Mouse (Mus musculus) neural tube, embryonic 11.5 days (tissue): ENCODE results near the gene Arsb. TPM values are rescaled to one million over a fixed set of nuclear protein-coding genes. Genes with fewer than 3 reads are reported as not detected.

Source experiments
- ATAC-seq: fragments of 200-750 bp; cut with Nextera tagmentation; 2 replicates; pipeline ENCODE4 v1.8.0; 2017; ENCODE audit warnings: moderate number of reproducible peaks, mild to moderate bottlenecking, moderate TSS enrichment, moderate library complexity; ENCODE audit not compliant: insufficient read depth, low FRiP score, low TSS enrichment
- DNase-seq: peaks from one replicate; pipeline ENCODE4 v3.0.0-alpha.2; 2015; ENCODE audit warnings: low spot score
- H3K27ac ChIP-seq: fragments of 300-500 bp; sonication (generic); 2 replicates; pipeline ENCODE4 v1.5.1; 2014; ENCODE audit warnings: low read depth, mild to moderate bottlenecking, low read length
- H3K27me3 ChIP-seq: fragments of 300-500 bp; sonication (generic); 2 replicates; pipeline ENCODE4 v1.6.1; 2014; ENCODE audit warnings: mild to moderate bottlenecking, low read length, mixed read lengths; ENCODE audit not compliant: control insufficient read depth, insufficient read depth
- H3K36me3 ChIP-seq: fragments of 300-500 bp; sonication (generic); 2 replicates; pipeline ENCODE4 v1.6.1; 2014; ENCODE audit warnings: mild to moderate bottlenecking, low read length, moderate library complexity, mixed read lengths; ENCODE audit not compliant: control insufficient read depth, insufficient read depth
- H3K4me1 ChIP-seq: fragments of 300-500 bp; sonication (generic); 2 replicates; pipeline ENCODE4 v1.6.1; 2014; ENCODE audit warnings: low read length, mixed read lengths; ENCODE audit not compliant: control insufficient read depth, insufficient read depth
- H3K4me2 ChIP-seq: fragments of 300-500 bp; sonication (generic); 2 replicates; pipeline ENCODE4 v1.6.1; 2014; ENCODE audit warnings: low read depth, mild to moderate bottlenecking, moderate library complexity
- H3K4me3 ChIP-seq: fragments of 300-500 bp; sonication (generic); 2 replicates; pipeline ENCODE4 v1.5.1; 2014; ENCODE audit warnings: low read depth, low read length
- H3K9ac ChIP-seq: fragments of 300-500 bp; sonication (generic); 2 replicates; pipeline ENCODE4 v1.6.1; 2014; ENCODE audit warnings: mild to moderate bottlenecking, low read length
- H3K9me3 ChIP-seq: fragments of 300-500 bp; sonication (generic); 2 replicates; pipeline ENCODE4 v1.6.1; 2016; ENCODE audit warnings: low read length; ENCODE audit not compliant: control insufficient read depth
- WGBS: fragments of 180-500 bp; shearing (Covaris S2); extraction: QIAGEN DNeasy Blood & Tissue Kit; methylation state at CpG from one replicate; pipeline ENCODE4 v1.1.7; 2014; 5-methylcytosine and 5-hydroxymethylcytosine counted together
- polyA plus RNA-seq: library from polyadenylated mRNA; unstranded; fragments of >200 nt; fragmentation: Nextera tagmentation; extraction: Ambion mirVana; gene quantifications from 2 replicates; pipeline ENCODE4 v1.2.1, GENCODE M21; 2014

Gene Arsb
- polyA plus RNA-seq, 1 experiment from 2014 or later = 7.3 TPM

GRCm38 (mm10) chr13:93854966-93855562 lies 83.6 kb downstream of the Arsb start:
- DNase-seq = no peak
- 90% methylated on average over 3 of the region's 3 CpGs for WGBS
- Histone ChIP-seq H3K9ac (no peak overlapping the region), H3K27me3 (no peaks in the 10 kb centered on the region), H3K27ac (no peak overlapping the region), H3K4me2 (no peak overlapping the region), H3K4me1 (no peaks in the 10 kb centered on the region), H3K9me3 (no peaks in the 10 kb centered on the region), H3K4me3 (no peak overlapping the region), H3K36me3 (no peaks in the 10 kb centered on the region)
- ATAC-seq = no peak

GRCm38 (mm10) chr13:93855701-93856183 lies 84.3 kb downstream of the Arsb start:
- DNase-seq = no peak
- no peak overlapping the region for H3K9ac ChIP-seq
- no peaks in the 10 kb centered on the region for H3K9me3 ChIP-seq
- no peak overlapping the region for H3K4me2 ChIP-seq
- no peaks in the 10 kb centered on the region for H3K4me1 ChIP-seq
- H3K4me3 ChIP-seq = no peak overlapping the region
- no peak for ATAC-seq
- no peaks in the 10 kb centered on the region for H3K27me3 ChIP-seq
- no peak overlapping the region for H3K27ac ChIP-seq
- WGBS = 34% methylated on average over 11 of the region's 11 CpGs
- no peaks in the 10 kb centered on the region for H3K36me3 ChIP-seq

DNA sequence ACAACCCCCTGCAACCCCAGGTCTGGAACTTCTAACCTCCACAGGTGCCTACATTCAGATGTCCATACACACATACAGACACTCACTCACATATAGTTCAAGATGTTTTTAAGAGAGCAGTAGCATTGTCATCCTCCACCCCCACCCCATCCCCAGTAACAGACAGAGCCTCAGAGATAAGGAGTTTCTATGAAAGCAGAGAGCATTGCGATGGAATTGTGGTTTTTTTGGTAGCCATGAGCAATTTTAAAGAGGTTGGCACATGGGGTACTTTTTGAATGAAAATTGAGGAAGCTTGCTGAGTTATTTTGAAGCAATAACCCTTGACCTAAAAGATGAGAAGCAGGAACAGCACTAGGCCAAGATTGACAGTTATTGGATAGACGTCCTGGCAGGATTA lies 89.8 kb downstream of the Arsb start:
- no peak for ATAC-seq
- WGBS = 93% methylated on average over 2 of the region's 2 CpGs
- Histone ChIP-seq H3K4me2 (no peak overlapping the region), H3K27ac (no peak overlapping the region), H3K4me1 (no peaks in the 10 kb centered on the region), H3K4me3 (no peak overlapping the region), H3K9ac (no peak overlapping the region), H3K36me3 (no peaks in the 10 kb centered on the region), H3K9me3 (no peaks in the 10 kb centered on the region), H3K27me3 (no peaks in the 10 kb centered on the region)
- no peak for DNase-seq

- DNase-seq (no peak), ATAC-seq (no peak)
- Histone ChIP-seq H3K4me3 (no peak overlapping the region), H3K4me2 (no peak overlapping the region), H3K9me3 (no peaks in the 10 kb centered on the region), H3K9ac (no peak overlapping the region), H3K27me3 (no peaks in the 10 kb centered on the region), H3K27ac (no peak overlapping the region), H3K36me3 (no peaks in the 10 kb centered on the region), H3K4me1 (no peaks in the 10 kb centered on the region)
- 63% methylated on average over 8 of the region's 8 CpGs for WGBS
These were observed 92.8 kb downstream of the Arsb start for GRCm38 (mm10) chr13:93864066-93864740.

DNA sequence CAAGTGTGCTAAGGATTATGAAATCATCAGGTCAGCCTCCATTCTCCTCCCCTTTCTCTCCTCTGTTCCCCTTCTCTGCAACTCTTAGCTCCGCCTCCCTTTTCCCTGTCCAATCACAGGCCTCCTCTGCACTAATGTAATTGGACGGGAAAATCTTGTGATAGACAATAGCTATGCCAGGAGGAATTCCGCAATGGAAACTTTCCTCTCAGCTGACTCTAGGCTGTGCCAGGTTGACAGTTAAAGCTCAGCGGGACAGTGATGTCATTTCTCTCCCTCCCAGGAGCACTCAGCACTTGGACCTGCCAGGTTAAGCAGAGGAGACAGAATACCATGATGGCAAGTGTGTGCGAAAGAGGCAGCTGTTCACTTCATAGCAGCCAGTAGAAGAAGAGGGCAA lies 95.2 kb downstream of the Arsb start:
- WGBS = 80% methylated on average over 5 of the region's 5 CpGs
- ATAC-seq = no peak

DNA sequence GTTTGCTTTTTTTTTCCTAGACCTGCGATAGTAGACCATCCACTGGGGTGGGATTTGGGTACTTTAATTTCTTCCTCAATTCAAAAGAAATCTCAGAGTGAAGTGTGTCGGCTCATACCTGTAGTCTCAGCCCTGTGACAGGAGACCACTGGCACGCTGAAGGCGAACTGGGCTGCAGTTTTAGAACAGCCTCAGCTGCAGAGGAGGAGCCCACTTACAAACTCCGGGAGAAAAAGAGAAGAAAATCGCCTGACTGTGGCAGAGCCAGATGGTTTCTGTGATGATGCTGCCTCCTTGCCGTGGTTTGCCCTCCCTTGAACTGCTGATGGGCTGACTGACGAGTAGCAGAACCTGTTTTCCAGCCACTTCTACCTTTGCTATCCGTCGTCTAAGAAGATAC lies 100.3 kb downstream of the Arsb start:
- no peaks in the 10 kb centered on the region for H3K4me1 ChIP-seq
- H3K36me3 ChIP-seq = no peaks in the 10 kb centered on the region
- H3K27ac ChIP-seq = no peak overlapping the region
- no peak overlapping the region for H3K4me2 ChIP-seq
- 85% methylated on average over 10 of the region's 10 CpGs for WGBS
- ATAC-seq = no peak
- H3K9ac ChIP-seq = no peak overlapping the region
- H3K4me3 ChIP-seq = no peak overlapping the region
- H3K27me3 ChIP-seq = no peaks in the 10 kb centered on the region
- no peaks in the 10 kb centered on the region for H3K9me3 ChIP-seq
- no peak for DNase-seq

More for the DNA sequence above, 95.2 kb downstream of the Arsb start:
- H3K36me3 ChIP-seq = no peaks in the 10 kb centered on the region
- H3K27ac ChIP-seq = no peak overlapping the region
- no peak for DNase-seq
- H3K27me3 ChIP-seq = no peaks in the 10 kb centered on the region
- H3K4me1 ChIP-seq = no peaks in the 10 kb centered on the region
- H3K9ac ChIP-seq = no peak overlapping the region
- H3K4me2 ChIP-seq = no peak overlapping the region
- H3K4me3 ChIP-seq = no peak overlapping the region
- H3K9me3 ChIP-seq = no peaks in the 10 kb centered on the region

- Histone ChIP-seq H3K36me3 (no peaks in the 10 kb centered on the region), H3K27me3 (no peaks in the 10 kb centered on the region), H3K4me1 (no peaks in the 10 kb centered on the region), H3K9me3 (no peaks in the 10 kb centered on the region), H3K27ac (no peak overlapping the region), H3K4me3 (no peak overlapping the region), H3K9ac (no peak overlapping the region), H3K4me2 (no peak overlapping the region)
- WGBS = 93% methylated on average over 6 of the region's 6 CpGs
- ATAC-seq (no peak), DNase-seq (no peak)
These were observed 101.2 kb downstream of the Arsb start for GRCm38 (mm10) chr13:93872591-93872990.

DNA sequence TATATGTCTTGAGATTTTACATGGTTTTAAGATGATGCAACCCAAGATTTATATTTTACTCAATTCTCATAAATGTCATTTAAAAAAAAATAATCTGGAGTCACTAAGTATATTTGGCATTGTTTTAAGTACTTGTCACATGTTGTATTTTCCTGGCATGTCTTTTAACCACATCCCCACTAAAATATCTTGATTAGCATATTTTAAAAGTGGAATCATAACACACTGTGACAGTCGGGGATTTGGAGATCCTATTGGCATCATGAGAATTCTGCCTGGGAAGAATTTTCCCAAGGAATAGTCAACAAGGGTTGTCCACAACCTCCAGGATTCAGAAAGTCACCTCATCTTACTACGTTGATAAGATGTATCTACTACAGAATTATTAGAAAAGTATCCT lies 106.5 kb downstream of the Arsb start:
- no peak overlapping the region for H3K4me2 ChIP-seq
- DNase-seq (no peak), ATAC-seq (no peak)
- H3K4me3 ChIP-seq = no peak overlapping the region
- H3K36me3 ChIP-seq = no peaks in the 10 kb centered on the region
- H3K9ac ChIP-seq = no peak overlapping the region
- H3K4me1 ChIP-seq = no peaks in the 10 kb centered on the region
- H3K27me3 ChIP-seq = no peaks in the 10 kb centered on the region
- no peak overlapping the region for H3K27ac ChIP-seq
- no peaks in the 10 kb centered on the region for H3K9me3 ChIP-seq
- 86% methylated on average over 2 of the region's 2 CpGs for WGBS

- no peaks in the 10 kb centered on the region for H3K36me3 ChIP-seq
- no peak overlapping the region for H3K9ac ChIP-seq
- H3K4me3 ChIP-seq = no peak overlapping the region
- no peak overlapping the region for H3K4me2 ChIP-seq
- no peaks in the 10 kb centered on the region for H3K4me1 ChIP-seq
- DNase-seq = no peak
- WGBS = 85% methylated on average over 5 of the region's 5 CpGs
- no peaks in the 10 kb centered on the region for H3K9me3 ChIP-seq
- H3K27ac ChIP-seq = no peak overlapping the region
- H3K27me3 ChIP-seq = no peaks in the 10 kb centered on the region
- no peak for ATAC-seq
These were observed 108.0 kb downstream of the Arsb start for GRCm38 (mm10) chr13:93879426-93879825.
